Mouse (Mus musculus): Measurements from ENCODE around the gene Cyp4f16.
"Not testable (repeated sequence)": the region's sequence is repeated elsewhere in the genome, so short reads cannot be mapped to it uniquely, and the experiment has no call there.

The Cyp4f16 gene

DNA sequence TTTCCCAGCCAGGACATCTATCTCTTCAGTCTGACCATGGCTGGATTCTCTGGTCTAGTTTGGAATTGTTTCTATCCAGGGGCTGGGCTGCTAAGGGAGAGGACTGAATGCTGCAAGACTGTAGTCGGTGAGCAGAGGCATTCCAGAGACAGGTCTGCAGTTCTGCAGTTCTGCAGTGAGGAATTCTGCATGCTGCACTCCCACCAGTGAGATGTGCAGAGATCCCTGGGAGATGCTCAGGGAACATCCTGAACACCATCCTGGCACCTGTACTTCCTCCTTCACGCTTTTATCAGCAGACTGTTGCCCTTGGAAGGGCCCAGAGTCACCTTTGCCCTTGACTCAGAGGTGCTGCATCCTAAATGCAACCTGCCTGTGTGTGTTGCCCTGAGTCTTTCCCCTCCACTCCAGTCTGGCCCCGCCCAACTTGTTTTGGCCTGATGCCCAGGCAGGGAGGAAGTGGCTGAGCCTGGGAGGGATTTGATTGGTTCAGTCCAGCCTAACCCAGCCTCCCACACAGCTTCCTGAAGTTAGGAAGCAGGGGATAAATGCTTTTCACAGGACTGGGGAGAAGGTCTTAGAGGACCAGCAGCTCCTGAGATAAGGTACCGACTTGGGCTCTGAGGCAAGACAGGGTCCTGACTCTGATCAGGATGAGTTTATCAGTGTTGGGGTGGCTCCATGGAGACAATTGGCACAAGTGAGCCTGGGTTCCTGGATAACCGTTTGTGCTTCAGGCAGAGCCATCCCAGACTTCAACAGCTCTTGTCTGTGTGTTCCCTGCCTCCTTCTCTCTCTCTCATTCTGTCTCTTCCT lies at the start of gene Cyp4f16:
Gene Cyp4f16 (plus strand): TSS at position 508 of the 816 bp plus-strand sequence.
- in situ Hi-C loops (cut with MboI, MseI): loop anchor here (25.0 kb wide), 2 partner anchors 151 to 326 kb away; partner anchors contain the start of gene Cyp4f15

DNA sequence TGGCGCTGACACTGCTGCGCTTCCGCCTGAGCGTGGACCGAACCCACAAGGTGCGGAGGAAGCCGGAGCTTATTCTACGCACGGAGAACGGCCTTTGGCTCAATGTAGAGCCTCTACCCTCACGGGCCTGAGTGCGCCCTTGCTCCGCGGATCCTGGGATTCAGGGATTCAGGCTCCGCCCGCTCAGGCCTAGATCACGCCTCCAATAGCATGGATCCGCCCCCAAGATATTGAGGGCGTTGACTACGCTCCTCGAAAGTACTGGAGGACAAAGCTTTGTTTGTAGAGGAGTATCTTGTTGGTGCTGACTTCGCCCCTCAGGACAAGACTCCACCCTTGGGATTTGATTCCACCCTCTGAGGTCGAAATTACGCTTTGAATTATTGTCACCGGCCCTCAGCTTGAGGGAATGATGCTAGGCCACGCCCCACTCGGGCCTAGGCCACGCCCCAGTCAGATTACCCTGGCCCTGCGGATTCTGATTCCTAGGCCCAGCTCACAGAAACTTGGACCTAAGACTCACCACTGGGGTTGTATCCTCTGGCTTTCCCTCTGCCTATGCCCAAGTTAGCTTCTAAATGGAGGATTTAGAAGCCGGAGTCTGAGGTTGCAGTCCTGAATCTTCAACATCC lies 43.9 kb upstream of the Cyp4f16 start:
- in situ Hi-C loops (cut with MboI, MseI): loop anchor here (5.0 kb wide), 1 partner anchor 140 kb away; the partner anchor contains the start of gene Akap8l

DNA sequence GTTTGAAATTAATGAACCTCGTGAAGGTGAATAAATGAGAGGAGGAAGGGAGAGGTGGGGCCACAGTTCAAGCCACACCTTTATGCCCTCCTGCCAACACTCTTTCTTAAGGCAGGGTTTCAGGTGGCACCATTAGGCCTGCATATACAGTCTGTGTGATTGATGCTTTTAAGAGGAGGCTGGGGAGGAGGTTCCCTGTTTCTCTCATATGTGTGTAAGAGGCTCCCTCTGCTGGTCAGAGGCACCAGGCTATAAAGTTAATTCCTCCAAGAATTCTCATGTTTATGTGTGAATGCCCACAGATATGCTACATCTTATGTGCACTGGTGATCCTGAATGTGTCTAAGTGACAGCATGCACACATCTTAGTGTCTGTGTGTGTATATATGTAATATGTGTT lies 41.8 kb upstream of the Cyp4f16 start:
- in situ Hi-C loops (cut with MboI, MseI): loop anchor here (5.0 kb wide), 1 partner anchor 142 kb away; the partner anchor contains the start of gene Akap8l

DNA sequence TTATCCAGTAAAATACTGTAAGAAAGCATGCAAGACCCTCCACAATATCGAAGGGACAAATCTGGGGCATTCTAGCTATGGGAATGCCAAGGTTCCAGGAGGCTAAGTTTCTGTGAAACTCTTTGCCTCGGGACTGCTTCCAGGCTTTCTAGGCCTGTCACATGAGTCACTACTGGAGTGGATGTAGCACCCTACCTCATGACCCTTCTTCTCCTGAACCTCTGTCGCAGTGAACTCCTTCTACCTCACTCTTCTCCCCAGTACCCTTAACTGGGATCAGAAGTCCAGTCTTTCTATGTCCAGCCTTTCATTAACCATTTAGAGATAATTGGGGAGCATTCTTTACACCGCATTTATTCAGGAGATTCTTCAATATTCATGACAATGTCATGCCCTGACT lies 35.8 kb upstream of the Cyp4f16 start:
- in situ Hi-C loops (cut with MboI, MseI): not testable (repeated sequence)

DNA sequence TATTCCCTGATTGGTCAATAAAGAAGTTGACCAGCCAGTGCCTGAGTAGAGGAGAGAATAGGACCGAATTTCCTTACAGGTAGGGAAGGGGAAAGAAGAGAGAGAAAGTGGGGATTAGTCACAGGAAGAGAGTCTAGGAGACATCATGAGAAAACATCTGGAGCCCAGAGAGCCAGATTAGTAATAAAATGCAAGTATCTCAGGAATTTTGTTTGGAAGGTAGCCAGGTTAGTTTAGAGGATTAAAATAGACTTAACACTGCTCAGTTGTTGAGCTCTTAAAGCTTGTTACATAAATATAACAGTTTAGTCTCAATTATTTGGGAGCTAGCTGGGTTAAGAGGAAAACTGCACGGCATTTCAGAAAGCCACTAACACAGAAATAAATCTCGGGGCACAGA lies 35.3 kb upstream of the Cyp4f16 start:
- in situ Hi-C loops (cut with MboI, MseI): no loop called here

DNA sequence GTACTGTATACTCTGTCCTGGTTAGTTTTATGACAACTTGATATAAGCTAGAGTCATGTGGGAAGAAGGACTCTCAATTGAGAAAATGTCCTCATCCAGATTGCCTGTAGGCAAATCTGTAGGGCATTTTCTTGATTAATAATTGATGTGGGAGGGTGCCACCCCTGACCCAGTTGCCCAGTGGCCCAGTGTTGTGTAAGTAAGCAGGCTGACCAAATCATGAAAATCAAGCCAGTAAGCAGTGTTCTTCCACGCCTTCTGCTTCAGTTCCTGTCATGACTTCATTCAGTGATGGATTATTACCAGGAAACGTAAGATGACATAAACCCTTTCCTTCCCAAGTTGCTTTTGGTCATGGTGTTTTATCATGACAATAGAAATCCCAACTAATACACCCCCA lies 33.2 kb upstream of the Cyp4f16 start:
- in situ Hi-C loops (cut with MboI, MseI): no loop called here

DNA sequence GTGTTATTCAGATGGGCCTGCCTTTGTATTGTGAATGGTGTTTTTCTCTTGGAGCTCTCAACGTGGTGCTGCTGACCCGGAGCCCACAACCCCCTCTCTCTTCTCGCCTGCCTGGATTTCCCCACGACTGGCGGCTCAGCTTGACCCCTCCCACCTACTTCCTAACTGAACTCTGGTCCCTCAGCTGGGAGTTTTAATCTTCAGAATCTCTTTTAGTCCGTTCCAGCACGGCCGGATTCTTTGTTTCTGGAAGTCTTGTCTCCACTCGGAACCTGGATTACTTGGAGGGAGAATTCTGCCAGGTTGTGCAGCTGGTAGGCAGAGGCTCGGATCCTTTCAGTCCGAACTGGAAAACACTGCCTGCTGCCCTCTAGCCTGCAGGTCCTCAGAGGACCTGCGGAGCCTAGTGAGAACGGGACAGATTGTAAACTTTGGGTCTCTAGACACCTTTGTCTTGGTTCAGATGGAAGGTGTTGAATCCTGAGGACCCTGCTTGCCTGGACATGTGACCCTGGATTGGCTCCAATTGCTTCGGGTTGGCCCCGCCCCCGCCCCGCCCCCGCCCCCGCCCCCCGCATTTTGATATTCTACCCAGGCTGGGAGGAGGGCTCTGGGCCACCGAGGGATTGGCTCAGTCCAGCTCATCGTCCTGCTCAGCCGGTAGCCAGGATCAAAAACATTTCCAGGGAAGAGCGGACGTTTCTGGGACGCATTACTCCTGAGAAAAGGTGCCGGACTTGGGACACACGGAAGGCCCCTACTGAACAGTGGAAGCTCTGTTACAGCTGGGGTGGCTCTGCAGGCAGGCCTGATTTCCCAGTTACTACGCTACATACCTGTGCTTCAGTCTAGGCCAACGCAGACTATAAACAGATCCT lies 30.3 kb upstream of the Cyp4f16 start, which contains the start of gene Cyp4f17:
Gene Cyp4f17 (plus strand): TSS at position 200 of the 878 bp plus-strand sequence.
- in situ Hi-C loops (cut with MboI, MseI): no loop called here

DNA sequence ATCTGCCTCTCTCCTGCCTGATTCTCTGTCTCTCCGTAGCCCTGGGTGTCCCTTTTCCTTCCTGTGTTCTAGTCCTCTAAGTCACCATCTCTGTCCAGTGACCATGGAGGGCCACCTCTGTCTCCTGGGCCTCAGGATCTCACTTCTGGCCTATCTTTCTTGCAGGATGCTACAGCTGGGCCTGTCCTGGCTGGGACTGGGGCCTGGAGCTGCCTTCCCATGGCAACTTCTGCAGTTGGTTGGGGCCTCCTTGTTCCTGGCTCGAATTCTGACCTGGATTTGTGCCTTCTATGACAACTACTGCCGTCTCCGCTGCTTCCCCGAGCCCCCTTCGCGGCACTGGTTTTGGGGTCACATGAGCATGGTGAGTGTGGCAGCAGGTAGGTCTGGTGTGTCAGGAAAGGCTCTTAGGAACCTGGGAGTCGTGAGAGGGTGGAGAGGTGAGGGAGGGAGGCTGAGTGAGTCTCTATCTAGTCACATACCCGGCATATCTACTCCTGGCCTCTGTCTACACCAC lies 29.6 kb upstream of the Cyp4f16 start:
- in situ Hi-C loops (cut with MboI, MseI): no loop called here

DNA sequence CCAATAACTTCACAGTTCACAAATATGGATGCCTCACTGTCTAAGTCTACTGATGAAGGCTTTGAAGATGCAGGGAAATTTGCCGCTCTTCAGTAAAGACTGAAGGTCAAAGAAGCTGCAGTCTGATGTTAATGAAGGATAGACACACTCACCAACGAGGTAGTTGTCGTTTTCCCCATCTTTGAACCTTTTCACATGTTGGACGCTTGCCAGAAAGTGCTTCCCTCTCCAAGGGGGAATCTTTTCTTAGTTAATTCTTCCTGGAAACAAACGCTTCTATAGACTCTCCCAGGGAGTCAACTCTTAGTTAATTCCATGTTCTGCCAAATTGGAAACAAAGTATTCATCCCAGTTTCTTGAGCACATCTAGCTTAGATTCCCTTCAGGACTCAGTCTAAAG lies 20.2 kb upstream of the Cyp4f16 start:
- in situ Hi-C loops (cut with MboI, MseI): no loop called here

DNA sequence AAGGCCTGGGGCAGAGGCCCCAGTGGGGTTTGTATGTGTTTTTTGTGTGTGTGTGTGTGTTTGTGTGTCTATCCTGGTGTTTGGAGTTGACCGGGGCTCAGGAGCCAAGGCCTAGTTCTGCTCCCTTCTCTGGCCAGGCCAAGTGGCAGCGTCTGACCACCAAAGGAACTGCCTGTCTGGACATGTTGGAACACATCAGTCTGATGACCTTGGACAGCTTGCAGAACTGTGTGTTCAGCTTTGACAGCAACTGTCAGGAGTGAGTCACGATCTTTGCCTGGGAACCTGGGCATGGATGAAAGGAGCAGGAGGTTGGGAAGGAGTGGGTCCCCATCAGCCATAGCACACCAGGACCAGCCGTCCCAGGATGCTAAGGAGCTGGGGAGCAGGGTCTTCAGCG lies 14.4 kb upstream of the Cyp4f16 start:
- in situ Hi-C loops (cut with MboI, MseI): no loop called here

DNA sequence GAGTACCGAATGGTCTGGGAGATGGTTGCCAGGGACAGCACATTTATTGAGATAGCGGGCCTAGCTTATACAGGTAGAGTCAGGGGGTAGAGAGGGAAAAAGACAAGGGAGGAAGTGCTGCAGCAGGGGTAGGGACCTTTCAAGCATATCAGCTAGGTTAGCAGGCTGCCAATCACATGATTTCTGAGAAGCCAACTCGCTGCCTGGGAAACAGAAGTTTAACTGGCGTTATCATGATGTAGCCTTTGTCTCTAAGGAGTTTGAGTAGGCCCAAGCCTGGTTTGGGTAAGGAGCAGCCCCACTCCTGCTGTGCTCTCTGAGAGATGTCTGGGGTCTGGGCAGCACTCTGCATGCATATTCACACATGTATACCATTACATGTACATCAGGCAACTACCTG lies 14.0 kb upstream of the Cyp4f16 start:
- in situ Hi-C loops (cut with MboI, MseI): no loop called here

DNA sequence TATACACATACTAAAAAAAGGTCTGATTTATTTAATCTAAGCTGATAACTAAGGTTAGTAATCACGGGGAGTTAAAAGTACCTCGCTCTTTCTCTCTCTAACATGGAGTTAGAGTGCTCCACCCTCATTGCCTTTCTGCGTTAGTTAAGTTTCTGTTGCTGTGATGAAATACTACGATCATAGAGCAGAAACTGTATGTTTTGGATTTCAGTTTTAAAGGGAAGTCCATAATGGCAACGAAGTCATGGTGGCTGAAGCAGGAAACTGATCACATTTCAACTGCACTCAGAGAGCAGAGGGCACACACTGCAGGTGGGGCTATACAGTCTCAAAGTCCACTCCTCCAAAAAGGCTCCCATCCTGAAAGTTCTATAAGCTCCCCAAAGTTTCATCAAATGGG lies 13.5 kb upstream of the Cyp4f16 start:
- in situ Hi-C loops (cut with MboI, MseI): no loop called here

DNA sequence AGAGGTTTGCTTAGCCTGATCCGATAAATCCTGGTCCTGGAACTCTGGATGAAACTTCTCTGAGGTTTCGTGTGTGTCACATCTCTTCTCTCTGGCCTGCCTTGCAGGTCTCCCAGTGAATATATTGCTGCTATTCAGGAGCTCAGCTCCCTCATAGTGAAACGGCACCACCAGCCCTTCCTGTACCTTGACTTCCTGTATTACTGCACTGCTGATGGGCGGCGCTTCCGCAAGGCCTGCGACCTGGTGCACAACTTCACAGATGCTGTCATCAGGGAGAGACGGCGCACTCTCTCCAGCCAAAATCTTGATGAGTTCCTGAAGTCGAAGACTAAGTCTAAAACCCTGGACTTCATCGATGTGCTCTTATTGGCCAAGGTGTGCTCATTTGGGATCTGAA lies 12.5 kb upstream of the Cyp4f16 start:
- in situ Hi-C loops (cut with MboI, MseI): no loop called here

DNA sequence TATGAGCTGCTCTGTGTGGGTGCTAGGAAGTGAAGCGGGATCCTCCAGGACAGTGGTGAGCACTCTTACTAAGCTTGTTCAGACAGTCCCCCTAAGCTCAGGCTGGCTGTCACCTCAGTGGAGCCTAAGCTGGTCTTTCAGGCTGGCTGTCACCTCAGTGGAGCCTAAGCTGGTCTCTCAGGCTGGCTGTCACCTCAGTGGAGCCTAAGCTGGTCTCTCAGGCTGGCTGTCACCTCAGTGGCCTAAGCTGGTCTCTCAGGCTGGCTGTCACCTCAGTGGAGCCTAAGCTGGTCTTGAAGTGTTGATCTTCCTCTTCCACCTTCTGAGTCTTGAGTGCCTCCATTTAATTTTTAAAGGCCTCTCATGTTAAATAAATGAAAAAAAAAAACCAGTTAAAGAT lies 10.0 kb upstream of the Cyp4f16 start:
- in situ Hi-C loops (cut with MboI, MseI): loop anchor here (25.0 kb wide), 2 partner anchors 161 to 336 kb away; partner anchors contain the start of gene Cyp4f15

DNA sequence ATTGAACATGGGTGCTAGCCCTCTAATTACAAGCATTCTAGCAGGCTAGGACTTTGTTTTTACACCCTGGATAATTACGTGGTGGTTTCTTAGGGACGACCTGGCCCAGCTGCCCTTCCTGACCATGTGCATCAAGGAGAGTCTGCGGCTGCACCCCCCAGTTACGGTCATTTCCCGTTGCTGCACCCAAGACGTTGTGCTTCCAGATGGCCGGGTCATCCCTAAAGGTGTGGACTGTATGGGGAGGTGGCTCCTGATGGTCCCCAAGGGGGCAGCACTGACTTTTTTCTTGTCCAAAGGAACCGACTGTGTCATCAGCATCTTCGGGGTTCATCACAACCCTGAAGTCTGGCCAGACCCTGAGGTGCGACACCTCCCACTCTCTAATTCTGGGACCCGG lies 8.6 kb upstream of the Cyp4f16 start:
- in situ Hi-C loops (cut with MboI, MseI): loop anchor here (25.0 kb wide), 2 partner anchors 160 to 335 kb away; partner anchors contain the start of gene Cyp4f15

DNA sequence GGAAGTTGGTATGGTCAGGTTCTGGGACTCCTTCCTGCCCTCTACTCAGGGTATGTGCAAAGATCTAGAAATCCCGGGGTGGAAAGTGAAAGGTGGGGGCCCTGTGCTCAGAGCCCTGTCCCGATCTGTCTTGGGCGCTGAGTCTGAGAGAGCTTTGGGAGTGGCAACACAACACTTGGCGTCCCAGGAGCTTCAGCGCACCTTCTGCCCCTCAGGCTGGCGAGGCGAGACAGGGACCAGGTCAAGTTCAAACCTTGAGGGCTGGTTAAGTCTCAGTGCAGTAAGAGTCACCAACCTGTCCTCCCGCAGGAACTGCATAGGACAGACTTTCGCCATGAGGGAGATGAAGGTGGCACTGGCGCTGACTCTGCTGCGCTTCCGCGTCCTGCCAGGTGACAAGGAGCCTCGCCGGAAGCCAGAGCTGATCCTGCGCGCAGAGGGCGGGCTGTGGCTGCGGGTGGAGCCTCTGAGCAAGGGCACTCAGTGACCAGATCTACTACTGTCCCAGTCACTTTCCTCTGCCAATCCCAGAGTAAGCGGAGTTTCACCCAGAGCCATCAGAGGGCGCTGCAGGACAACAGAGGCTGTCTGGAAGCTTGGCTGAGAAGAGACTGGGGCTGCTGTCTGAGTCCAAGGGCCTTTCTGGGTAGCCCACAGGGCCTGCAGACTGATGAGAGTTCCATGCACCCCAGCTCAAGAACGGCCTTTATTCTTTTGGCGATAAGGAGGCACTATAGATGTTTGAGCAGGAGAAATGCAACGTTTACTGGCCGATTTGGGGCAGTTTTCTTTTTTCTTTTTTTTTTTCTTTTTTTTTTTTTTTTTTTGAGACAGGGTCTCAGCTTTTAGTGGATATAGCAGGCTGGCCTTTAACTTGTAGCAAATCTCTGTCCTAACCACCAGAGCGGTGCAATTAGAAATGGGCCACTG lies 7.7 kb upstream of the Cyp4f16 start:
- in situ Hi-C loops (cut with MboI, MseI): loop anchor here (25.0 kb wide), 2 partner anchors 159 to 334 kb away; partner anchors contain the start of gene Cyp4f15

DNA sequence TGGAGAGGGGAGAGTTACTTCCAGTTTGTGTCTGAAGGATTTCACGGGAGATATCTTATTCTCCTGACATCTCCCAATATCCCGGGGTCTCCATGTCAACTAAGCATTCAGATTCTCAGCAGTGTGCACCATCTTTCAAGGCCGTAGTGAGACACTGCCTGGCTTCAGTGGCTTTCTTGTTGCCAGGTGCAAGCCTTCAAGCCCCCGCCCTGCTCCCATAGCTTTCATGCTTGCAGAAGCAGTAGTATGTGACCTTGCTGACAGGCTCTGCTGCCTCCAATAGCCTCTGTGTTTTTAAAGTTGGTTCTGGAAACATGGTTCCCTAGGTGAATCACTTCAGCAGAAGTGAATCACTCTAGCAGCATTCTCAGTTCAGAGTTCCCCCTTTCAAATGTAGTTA lies 4.0 kb upstream of the Cyp4f16 start:
- in situ Hi-C loops (cut with MboI, MseI): loop anchor here (25.0 kb wide), 2 partner anchors 155 to 330 kb away; partner anchors contain the start of gene Cyp4f15

DNA sequence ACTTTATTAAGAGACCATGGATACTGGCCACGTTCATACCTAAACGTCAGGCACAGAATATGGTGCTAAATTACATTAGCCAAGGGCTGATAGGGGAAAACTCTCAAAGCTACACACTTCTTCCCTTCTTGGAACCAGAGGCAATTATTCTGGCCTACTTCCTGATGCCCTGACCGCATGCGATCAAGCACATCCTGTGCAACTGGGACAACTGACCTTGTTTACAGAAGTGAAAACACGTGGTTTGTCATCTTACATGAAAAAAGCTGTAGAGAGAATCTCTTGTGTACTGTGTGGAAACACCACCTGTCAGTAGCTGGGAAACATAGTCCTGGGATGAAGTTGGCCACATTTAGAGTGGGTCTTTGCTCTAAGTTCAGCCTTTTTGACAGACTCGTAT lies 2.3 kb upstream of the Cyp4f16 start:
- in situ Hi-C loops (cut with MboI, MseI): loop anchor here (25.0 kb wide), 2 partner anchors 153 to 328 kb away; partner anchors contain the start of gene Cyp4f15

DNA sequence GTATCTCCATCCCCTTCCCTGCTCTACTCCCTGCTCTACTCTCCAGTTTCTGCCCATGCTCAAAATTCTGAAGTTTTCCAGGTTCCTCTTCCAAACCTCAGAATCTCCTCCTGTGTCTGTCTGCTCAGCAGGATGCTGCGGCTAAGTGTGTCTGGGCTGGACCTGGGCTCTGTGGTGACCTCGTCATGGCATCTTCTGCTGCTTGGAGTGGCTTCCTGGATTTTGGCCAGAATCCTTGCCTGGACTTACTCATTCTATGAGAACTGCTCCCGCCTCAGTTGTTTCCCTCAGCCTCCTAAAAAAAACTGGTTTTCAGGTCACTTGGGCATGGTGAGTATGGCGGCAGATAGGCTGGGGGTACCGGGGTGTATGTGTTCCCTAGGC lies 501 bp downstream of the Cyp4f16 start:
- in situ Hi-C loops (cut with MboI, MseI): loop anchor here (25.0 kb wide), 2 partner anchors 150 to 325 kb away; partner anchors contain the start of gene Cyp4f15

DNA sequence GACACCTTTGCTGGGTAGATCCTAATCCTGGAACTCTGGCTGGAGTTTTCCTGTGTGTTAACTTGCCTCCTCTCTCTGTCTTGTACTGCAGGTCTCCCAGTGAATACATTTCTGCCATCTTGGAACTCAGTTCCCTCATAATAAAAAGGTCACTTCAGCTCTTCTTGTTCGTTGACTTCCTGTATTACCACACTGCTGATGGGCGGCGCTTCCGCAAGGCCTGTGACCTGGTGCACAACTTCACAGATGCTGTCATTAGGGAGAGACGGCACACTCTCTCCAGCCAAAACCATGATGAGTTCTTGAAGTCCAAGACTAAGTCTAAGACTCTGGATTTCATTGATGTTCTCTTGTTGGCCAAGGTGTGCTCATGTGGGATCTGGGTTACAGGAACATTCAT lies 8.4 kb downstream of the Cyp4f16 start:
- in situ Hi-C loops (cut with MboI, MseI): loop anchor here (25.0 kb wide), 2 partner anchors 143 to 318 kb away; partner anchors contain the start of gene Cyp4f15

All from T-helper 2 cell (primary cell).